Mouse (Mus musculus) forebrain, embryonic 11.5 days (tissue): ENCODE measurements around the gene Zfp771. TPM values are rescaled to one million over a fixed set of nuclear protein-coding genes. Genes with fewer than 3 reads are reported as not detected.

Experiments
- ATAC-seq: fragments of 200-750 bp; cut with Nextera tagmentation; replicated peaks from 2 replicates; pipeline ENCODE4 v1.8.0; 2017; ENCODE audit warnings: moderate TSS enrichment; ENCODE audit not compliant: low FRiP score
- DNase-seq: peaks from one replicate; pipeline ENCODE4 v3.0.0-alpha.2; 2017; ENCODE audit warnings: low spot score
- H3K27ac ChIP-seq: fragments of 300-500 bp; sonication (generic); 2 replicates; pipeline ENCODE4 v1.5.1; 2014; ENCODE audit warnings: low read depth, low read length
- H3K27me3 ChIP-seq: fragments of 300-500 bp; sonication (generic); 2 replicates; pipeline ENCODE4 v1.6.1; 2014; ENCODE audit warnings: mild to moderate bottlenecking, low read length, mixed read lengths; ENCODE audit not compliant: control insufficient read depth, insufficient read depth
- H3K36me3 ChIP-seq: fragments of 300-500 bp; sonication (generic); 2 replicates; pipeline ENCODE4 v1.6.1; 2014; ENCODE audit warnings: mild to moderate bottlenecking, low read length, moderate library complexity, mixed read lengths; ENCODE audit not compliant: control insufficient read depth, insufficient read depth
- H3K4me1 ChIP-seq: fragments of 300-500 bp; sonication (generic); replicated peaks from 2 replicates; pipeline ENCODE4 v1.6.1; 2014; ENCODE audit warnings: low read length, mixed read lengths; ENCODE audit not compliant: control insufficient read depth, insufficient read depth
- H3K4me2 ChIP-seq: fragments of 300-500 bp; sonication (generic); 2 replicates; pipeline ENCODE4 v1.6.1; 2014; ENCODE audit warnings: low read depth, mild to moderate bottlenecking, low read length, moderate library complexity, mixed read lengths; ENCODE audit not compliant: severe bottlenecking
- H3K4me3 ChIP-seq: fragments of 300-500 bp; sonication (generic); 2 replicates; pipeline ENCODE4 v1.5.1; 2014; ENCODE audit warnings: low read depth, low read length
- H3K9ac ChIP-seq: fragments of 300-500 bp; sonication (generic); 2 replicates; pipeline ENCODE4 v1.6.1; 2014; ENCODE audit warnings: low read length
- H3K9me3 ChIP-seq: fragments of 300-500 bp; sonication (generic); 2 replicates; pipeline ENCODE4 v1.6.1; 2016; ENCODE audit warnings: low read length, mixed read lengths; ENCODE audit not compliant: control insufficient read depth
- WGBS: fragments of 180-500 bp; shearing (Covaris S2); extraction: QIAGEN DNeasy Blood & Tissue Kit; methylation state at CpG from one replicate; pipeline ENCODE4 v1.1.7; 2014; 5-methylcytosine and 5-hydroxymethylcytosine counted together
- polyA plus RNA-seq: library from polyadenylated mRNA; unstranded; fragments of >200 nt; fragmentation: Nextera tagmentation; extraction: Ambion mirVana; gene quantifications from 2 replicates; pipeline ENCODE4 v1.2.1, GENCODE M21; 2014

Gene Zfp771
- polyA plus RNA-seq, 1 experiment from 2014 or later, result 62.5 TPM

- ATAC-seq (peak; percentile 93), DNase-seq (peak; percentile 96)
- WGBS, result 0% methylated on average over 33 of the region's 44 CpGs
- H3K9me3 ChIP-seq, result no peaks in the 10 kb centered on the region
- H3K27ac ChIP-seq, result peak within 1 kb of the TSS; percentile 77
- H3K4me2 ChIP-seq, result peak within 1 kb of the TSS; percentile 99
- no peaks in the 10 kb centered on the region; the same call in 1 of the 2 replicates for H3K36me3 ChIP-seq
- peak within 1 kb of the TSS; percentile 89 for H3K9ac ChIP-seq
- peaks cover 10% of the 10 kb centered on the region; the same call in 1 of the 2 replicates for H3K4me1 ChIP-seq
- H3K4me3 ChIP-seq, result peak within 1 kb of the TSS; percentile 88
- H3K27me3 ChIP-seq, result no peaks in the 10 kb centered on the region; the same call in 1 of the 2 replicates
Measured at GRCm38 (mm10) chr7:127208553-127209438, 35.3 kb upstream of the Zfp771 start, which contains the start of gene Mylpf. Gene Mylpf, plus strand, starts transcription at chr7:127208890.

DNA sequence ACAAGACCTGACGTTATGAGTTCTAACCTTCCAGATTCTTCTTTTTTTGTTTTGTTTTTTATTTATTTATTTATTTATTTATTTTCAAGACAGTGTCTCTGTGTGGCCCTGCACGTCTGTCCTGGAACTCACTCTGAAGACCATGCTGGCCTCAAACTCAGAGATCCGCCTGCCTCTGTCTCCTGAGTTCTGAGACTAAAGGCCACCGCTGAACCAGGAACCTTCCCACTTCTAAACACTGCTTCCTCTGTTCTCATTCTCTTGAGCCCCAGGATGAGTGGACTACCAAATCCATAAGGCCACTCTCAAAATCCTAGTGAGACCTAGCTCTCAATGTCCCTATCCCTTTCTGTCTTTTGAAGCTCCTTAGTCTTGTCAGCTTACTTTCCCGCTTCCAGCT lies 34.2 kb upstream of the Zfp771 start:
- no peak overlapping the region for H3K27ac ChIP-seq
- H3K27me3 ChIP-seq, result peaks cover 3% of the 10 kb centered on the region
- ATAC-seq (no peak), DNase-seq (no peak)
- H3K4me1 ChIP-seq, result peaks cover 10% of the 10 kb centered on the region; the same call in 1 of the 2 replicates
- peak overlapping the region; percentile 88; the same call in 1 of the 2 replicates for H3K4me3 ChIP-seq
- H3K9me3 ChIP-seq, result no peaks in the 10 kb centered on the region
- H3K36me3 ChIP-seq, result no peaks in the 10 kb centered on the region
- 82% methylated on average over 5 of the region's 5 CpGs for WGBS
- peak overlapping the region; percentile 52; the same call in 1 of the 2 replicates for H3K4me2 ChIP-seq
- peak overlapping the region; percentile 37; the same call in 1 of the 2 replicates for H3K9ac ChIP-seq

DNA sequence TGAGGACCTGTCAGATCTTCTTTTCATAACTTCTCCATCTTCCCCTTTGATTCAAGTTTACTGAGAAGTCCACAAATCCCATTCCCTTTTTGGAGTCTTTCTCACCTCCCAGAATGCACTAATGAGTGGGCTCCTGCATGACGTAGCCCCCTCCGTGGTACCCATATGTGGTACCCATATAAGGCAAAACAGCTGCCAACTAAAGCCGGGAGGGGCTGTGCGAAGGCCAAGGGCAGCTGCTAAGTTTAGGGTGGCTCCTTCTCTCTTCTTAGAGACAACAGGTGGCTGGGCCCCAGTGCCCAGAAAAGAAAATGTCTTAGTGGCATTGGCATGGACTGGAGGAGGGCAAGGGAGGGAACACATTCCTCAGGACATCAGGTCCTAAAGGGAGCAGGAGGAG lies 33.8 kb upstream of the Zfp771 start:
- Histone ChIP-seq H3K4me1 (peaks cover 10% of the 10 kb centered on the region; the same call in 1 of the 2 replicates), H3K9me3 (no peaks in the 10 kb centered on the region), H3K4me2 (no peak overlapping the region), H3K9ac (no peak overlapping the region), H3K36me3 (no peaks in the 10 kb centered on the region), H3K27me3 (peaks cover 3% of the 10 kb centered on the region), H3K4me3 (no peak overlapping the region), H3K27ac (no peak overlapping the region)
- 97% methylated on average over 4 of the region's 4 CpGs for WGBS
- no peak for DNase-seq
- no peak for ATAC-seq

DNA sequence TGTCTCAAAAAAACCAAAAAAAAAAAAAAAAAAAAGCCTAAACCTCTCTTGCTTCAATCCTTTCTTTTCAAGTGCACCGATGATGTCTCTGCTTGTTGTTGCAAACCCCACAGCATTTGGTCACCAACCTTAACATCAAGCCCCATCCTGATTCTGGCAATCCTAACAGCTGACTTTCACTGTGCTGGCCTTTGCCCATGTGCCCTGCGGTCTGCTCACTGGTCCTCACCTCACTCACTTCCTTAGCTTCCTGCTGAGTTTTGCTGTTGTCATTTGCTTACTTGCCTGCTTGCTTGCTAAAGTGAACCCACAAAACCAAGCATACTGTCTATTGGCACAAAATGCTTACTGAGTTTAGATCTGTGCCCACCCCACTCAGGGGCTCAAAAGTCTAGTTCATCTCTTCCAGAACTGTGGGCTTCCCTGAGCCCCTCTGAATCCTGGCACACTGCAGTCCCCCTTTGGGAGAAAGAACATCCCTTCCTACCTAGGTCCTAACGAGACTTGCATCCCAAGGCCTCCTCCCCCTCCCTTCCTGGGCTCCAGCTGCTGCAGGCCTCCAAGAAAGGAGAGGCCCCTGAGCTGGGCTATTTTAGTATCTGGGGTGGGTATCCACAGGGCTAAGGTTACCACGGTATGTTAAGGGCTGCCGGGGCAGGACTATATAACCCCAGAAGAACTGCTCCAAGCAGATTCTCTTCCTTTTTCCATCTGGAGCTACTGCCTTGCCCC lies 32.9 kb upstream of the Zfp771 start:
- H3K4me3 ChIP-seq, result no peak overlapping the region
- ATAC-seq (no peak), DNase-seq (no peak)
- H3K9ac ChIP-seq, result no peak overlapping the region
- 78% methylated on average over 5 of the region's 5 CpGs for WGBS
- H3K4me2 ChIP-seq, result no peak overlapping the region
- peaks cover 10% of the 10 kb centered on the region; the same call in 1 of the 2 replicates for H3K4me1 ChIP-seq
- H3K27ac ChIP-seq, result no peak overlapping the region
- H3K9me3 ChIP-seq, result no peaks in the 10 kb centered on the region
- H3K36me3 ChIP-seq, result no peaks in the 10 kb centered on the region
- peaks cover 3% of the 10 kb centered on the region for H3K27me3 ChIP-seq

DNA sequence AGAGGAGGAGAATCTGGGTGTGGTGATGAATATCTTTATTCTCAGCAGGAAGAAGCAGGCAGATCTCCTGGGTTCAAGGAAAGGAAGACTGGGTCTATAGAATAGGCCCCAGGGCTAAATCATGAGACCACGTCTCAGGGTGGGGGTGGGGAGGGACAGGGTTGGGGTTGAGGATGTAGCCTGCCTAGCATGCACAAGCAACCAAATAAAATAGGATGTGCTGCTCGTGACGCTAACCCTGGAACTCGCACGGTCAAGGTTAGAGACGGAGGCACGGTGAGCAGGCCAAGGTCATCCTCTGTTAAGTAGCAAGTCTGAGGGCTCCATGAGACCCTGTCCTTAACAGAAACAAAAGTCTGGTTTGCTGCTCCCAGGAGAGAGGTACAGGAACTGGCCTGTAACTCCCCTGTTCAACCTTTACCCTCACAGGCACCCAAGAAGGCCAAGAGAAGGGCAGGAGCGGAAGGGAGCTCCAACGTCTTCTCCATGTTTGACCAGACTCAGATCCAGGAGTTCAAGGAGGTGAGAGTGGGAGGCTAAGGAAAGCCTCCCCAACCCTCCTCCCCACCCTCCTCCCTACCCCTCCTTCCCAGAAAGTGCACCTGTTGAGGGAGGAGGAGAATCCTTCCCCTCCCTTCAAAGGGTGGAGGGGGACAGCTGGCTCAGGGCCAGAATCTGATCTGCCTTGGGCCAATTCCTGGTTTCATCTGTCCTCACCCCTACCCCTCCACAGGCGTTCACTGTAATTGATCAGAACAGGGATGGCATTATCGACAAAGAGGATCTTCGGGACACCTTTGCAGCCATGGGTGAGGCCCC lies 31.4 kb upstream of the Zfp771 start:
- H3K27me3 ChIP-seq, result peaks cover 3% of the 10 kb centered on the region
- H3K27ac ChIP-seq, result no peak overlapping the region
- 92% methylated on average over 12 of the region's 12 CpGs for WGBS
- H3K4me2 ChIP-seq, result no peak overlapping the region
- no peak for DNase-seq
- no peaks in the 10 kb centered on the region for H3K36me3 ChIP-seq
- no peak overlapping the region for H3K9ac ChIP-seq
- no peak overlapping the region for H3K4me3 ChIP-seq
- no peak for ATAC-seq
- peaks cover 4% of the 10 kb centered on the region; the same call in 1 of the 2 replicates for H3K4me1 ChIP-seq
- no peaks in the 10 kb centered on the region for H3K9me3 ChIP-seq

DNA sequence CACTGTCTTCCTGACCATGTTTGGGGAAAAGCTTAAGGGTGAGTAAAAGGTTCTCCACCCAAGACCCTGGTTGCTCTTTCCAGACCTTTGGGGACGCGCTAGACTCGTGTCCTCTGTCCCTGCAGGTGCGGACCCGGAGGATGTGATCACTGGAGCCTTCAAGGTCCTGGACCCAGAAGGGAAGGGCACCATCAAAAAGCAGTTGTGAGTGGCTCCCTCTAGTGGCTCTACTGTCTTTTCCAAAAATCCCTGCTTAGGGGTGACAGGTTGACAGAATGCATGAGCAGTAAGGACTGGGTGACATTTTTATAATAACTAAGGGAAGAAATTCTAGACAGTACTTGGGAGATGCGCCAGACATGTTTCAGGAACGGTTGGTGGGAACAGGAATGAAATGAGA lies 30.6 kb upstream of the Zfp771 start:
- DNase-seq (no peak), ATAC-seq (no peak)
- H3K4me3 ChIP-seq, result no peak overlapping the region
- no peak overlapping the region for H3K9ac ChIP-seq
- 48% methylated on average over 7 of the region's 7 CpGs for WGBS
- peaks cover 4% of the 10 kb centered on the region; the same call in 1 of the 2 replicates for H3K4me1 ChIP-seq
- H3K9me3 ChIP-seq, result no peaks in the 10 kb centered on the region
- no peak overlapping the region for H3K27ac ChIP-seq
- H3K36me3 ChIP-seq, result no peaks in the 10 kb centered on the region
- H3K27me3 ChIP-seq, result peaks cover 3% of the 10 kb centered on the region
- H3K4me2 ChIP-seq, result no peak overlapping the region

- no peak overlapping the region for H3K9ac ChIP-seq
- H3K36me3 ChIP-seq, result no peaks in the 10 kb centered on the region
- DNase-seq (no peak), ATAC-seq (no peak)
- H3K9me3 ChIP-seq, result no peaks in the 10 kb centered on the region
- H3K4me1 ChIP-seq, result peaks cover 4% of the 10 kb centered on the region; the same call in 1 of the 2 replicates
- H3K27ac ChIP-seq, result no peak overlapping the region
- 56% methylated on average over 12 of the region's 12 CpGs for WGBS
- no peak overlapping the region for H3K4me2 ChIP-seq
- H3K4me3 ChIP-seq, result no peak overlapping the region
- peaks cover 3% of the 10 kb centered on the region for H3K27me3 ChIP-seq
Measured at GRCm38 (mm10) chr7:127213930-127214329, 30.1 kb upstream of the Zfp771 start.

DNA sequence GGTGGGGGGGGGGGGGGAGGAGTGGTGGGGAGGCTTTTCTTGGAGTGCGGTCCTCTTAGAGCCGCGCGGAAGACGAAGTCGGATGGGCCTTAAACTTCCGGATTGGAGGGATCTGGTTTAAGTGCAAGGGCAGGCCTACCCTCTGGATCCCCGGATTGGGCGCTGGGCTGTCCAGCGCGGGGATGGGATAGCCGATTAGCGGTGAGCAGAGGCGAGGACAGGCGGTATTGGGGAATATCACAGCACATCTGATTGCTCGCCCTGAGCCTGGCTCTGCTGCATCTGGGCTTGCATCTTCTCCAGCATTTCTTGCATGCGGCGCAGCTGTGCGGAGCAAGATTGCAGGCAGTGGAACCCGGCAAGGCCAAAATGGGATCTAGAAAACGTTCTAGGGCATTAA lies 29.6 kb upstream of the Zfp771 start:
- Histone ChIP-seq H3K4me2 (no peak overlapping the region), H3K4me3 (no peak overlapping the region), H3K9ac (no peak overlapping the region), H3K4me1 (peaks cover under 1% of the 10 kb centered on the region; the same call in 1 of the 2 replicates), H3K27ac (no peak overlapping the region), H3K36me3 (no peaks in the 10 kb centered on the region), H3K9me3 (no peaks in the 10 kb centered on the region), H3K27me3 (peaks cover 3% of the 10 kb centered on the region)
- WGBS, result 28% methylated on average over 21 of the region's 21 CpGs
- ATAC-seq (no peak), DNase-seq (no peak)
